Mouse (Mus musculus) heart, postnatal 0 days (tissue): ENCODE measurements around the gene Mroh2a.

Experiments
- CTCF ChIP-seq: IDR thresholded peaks from 2 replicates; pipeline ENCODE4 v1.5.1; 2016; ENCODE audit warnings: antibody characterized with exemption, control low read depth, low read depth
- EP300 ChIP-seq: IDR thresholded peaks from 2 replicates; pipeline ENCODE4 v1.6.1; 2016; ENCODE audit warnings: antibody characterized with exemption, low read depth

GRCm38 (mm10) chr1:88297480-88298258, 70.9 kb downstream of the Mroh2a start:
- TF ChIP-seq EP300 (no peak), CTCF (no peak)
